Mouse (Mus musculus) hindbrain, embryonic 11.5 days (tissue): ENCODE measurements around the gene Smc6. TPM values are rescaled to one million over a fixed set of nuclear protein-coding genes. Genes with fewer than 3 reads are reported as not detected.

Experiments
- ATAC-seq: fragments of 200-750 bp; cut with Nextera tagmentation; 2 replicates; pipeline ENCODE4 v1.8.0; 2017; ENCODE audit warnings: mild to moderate bottlenecking, moderate TSS enrichment, moderate library complexity; ENCODE audit not compliant: low FRiP score
- DNase-seq: peaks from one replicate; pipeline ENCODE4 v3.0.0-alpha.2; 2015; ENCODE audit warnings: low spot score
- H3K27ac ChIP-seq: fragments of 300-500 bp; sonication (generic); 2 replicates; pipeline ENCODE4 v1.5.1; 2014; ENCODE audit warnings: mild to moderate bottlenecking, low read depth, low read length
- H3K27me3 ChIP-seq: fragments of 300-500 bp; sonication (generic); 2 replicates; pipeline ENCODE4 v1.6.1; 2014; ENCODE audit warnings: mild to moderate bottlenecking, low read length, moderate library complexity, mixed read lengths; ENCODE audit not compliant: control insufficient read depth, insufficient read depth
- H3K36me3 ChIP-seq: fragments of 300-500 bp; sonication (generic); 2 replicates; pipeline ENCODE4 v1.6.1; 2014; ENCODE audit warnings: mild to moderate bottlenecking, low read length, moderate library complexity, mixed read lengths; ENCODE audit not compliant: control insufficient read depth, insufficient read depth
- H3K4me1 ChIP-seq: fragments of 300-500 bp; sonication (generic); replicated peaks from 2 replicates; pipeline ENCODE4 v1.6.1; 2014; ENCODE audit warnings: low read length, mixed read lengths; ENCODE audit not compliant: control insufficient read depth, insufficient read depth
- H3K4me2 ChIP-seq: fragments of 300-500 bp; sonication (generic); replicated peaks from 2 replicates; pipeline ENCODE4 v1.6.1; 2014; ENCODE audit warnings: mild to moderate bottlenecking, low read depth, low read length
- H3K4me3 ChIP-seq: fragments of 300-500 bp; sonication (generic); 2 replicates; pipeline ENCODE4 v1.5.1; 2014; ENCODE audit warnings: low read depth, low read length
- H3K9ac ChIP-seq: fragments of 300-500 bp; sonication (generic); 2 replicates; pipeline ENCODE4 v1.6.1; 2014; ENCODE audit warnings: low read depth, low read length
- H3K9me3 ChIP-seq: fragments of 300-500 bp; sonication (generic); 2 replicates; pipeline ENCODE4 v1.6.1; 2016; ENCODE audit warnings: low read length; ENCODE audit not compliant: control insufficient read depth
- WGBS: fragments of 180-500 bp; shearing (Covaris S2); extraction: QIAGEN DNeasy Blood & Tissue Kit; methylation state at CpG from one replicate; pipeline ENCODE4 v1.1.7; 2014; 5-methylcytosine and 5-hydroxymethylcytosine counted together
- polyA plus RNA-seq: library from polyadenylated mRNA; unstranded; fragments of >200 nt; fragmentation: Nextera tagmentation; extraction: Ambion mirVana; gene quantifications from 2 replicates; pipeline ENCODE4 v1.2.1, GENCODE M21; 2014

The Smc6 gene
- polyA plus RNA-seq, 1 experiment from 2014 or later, result 154 TPM

- H3K36me3 ChIP-seq, result no peaks in the 10 kb centered on the region
- WGBS, result 81% methylated on average over 5 of the region's 5 CpGs
- H3K27ac ChIP-seq, result no peak overlapping the region
- no peaks in the 10 kb centered on the region for H3K27me3 ChIP-seq
- DNase-seq, result no peak
- no peaks in the 10 kb centered on the region for H3K9me3 ChIP-seq
- H3K9ac ChIP-seq, result no peak overlapping the region
- no peak overlapping the region for H3K4me2 ChIP-seq
- 0 out of 2 replicates have a peak, but pooled peaks cover 2% of the 10 kb centered on the region for H3K4me1 ChIP-seq
- ATAC-seq, result no peak
- H3K4me3 ChIP-seq, result no peak overlapping the region
Measured at GRCm38 (mm10) chr12:11226529-11227268, 39.0 kb upstream of the Smc6 start.

GRCm38 (mm10) chr12:11230267-11230666 lies 35.4 kb upstream of the Smc6 start:
- no peak overlapping the region for H3K4me3 ChIP-seq
- no peak overlapping the region for H3K4me2 ChIP-seq
- WGBS, result 78% methylated on average over 2 of the region's 2 CpGs
- no peak overlapping the region for H3K27ac ChIP-seq
- no peaks in the 10 kb centered on the region for H3K9me3 ChIP-seq
- DNase-seq (no peak), ATAC-seq (no peak)
- no peaks in the 10 kb centered on the region for H3K4me1 ChIP-seq
- H3K36me3 ChIP-seq, result no peaks in the 10 kb centered on the region
- no peak overlapping the region for H3K9ac ChIP-seq
- H3K27me3 ChIP-seq, result no peaks in the 10 kb centered on the region

- Histone ChIP-seq H3K4me3 (no peak overlapping the region), H3K4me1 (no peaks in the 10 kb centered on the region), H3K9me3 (no peaks in the 10 kb centered on the region), H3K27me3 (no peaks in the 10 kb centered on the region), H3K27ac (no peak overlapping the region), H3K9ac (no peak overlapping the region), H3K4me2 (no peak overlapping the region), H3K36me3 (no peaks in the 10 kb centered on the region)
- ATAC-seq (no peak), DNase-seq (no peak)
- 76% methylated on average over 2 of the region's 2 CpGs for whole genome bisulfite sequencing
Measured at GRCm38 (mm10) chr12:11235996-11236395, 29.7 kb upstream of the Smc6 start.

- WGBS, result 93% methylated on average over 1 of the region's 1 CpGs
- Histone ChIP-seq H3K36me3 (no peaks in the 10 kb centered on the region; the same call in 1 of the 2 replicates), H3K27ac (no peak overlapping the region), H3K4me2 (no peak overlapping the region), H3K4me1 (no peaks in the 10 kb centered on the region), H3K9ac (no peak overlapping the region), H3K4me3 (no peak overlapping the region), H3K9me3 (no peaks in the 10 kb centered on the region), H3K27me3 (no peaks in the 10 kb centered on the region)
- DNase-seq, result no peak
- ATAC-seq, result no peak
Measured at GRCm38 (mm10) chr12:11247460-11247859, 18.2 kb upstream of the Smc6 start.

GRCm38 (mm10) chr12:11250322-11250721 lies 15.4 kb upstream of the Smc6 start:
- WGBS, result 81% methylated on average over 3 of the region's 3 CpGs
- Histone ChIP-seq H3K9me3 (no peaks in the 10 kb centered on the region), H3K27me3 (no peaks in the 10 kb centered on the region), H3K27ac (no peak overlapping the region), H3K4me3 (no peak overlapping the region), H3K4me2 (no peak overlapping the region), H3K4me1 (no peaks in the 10 kb centered on the region), H3K9ac (no peak overlapping the region), H3K36me3 (no peaks in the 10 kb centered on the region; the same call in 1 of the 2 replicates)
- ATAC-seq (no peak), DNase-seq (no peak)

GRCm38 (mm10) chr12:11264895-11265294 lies 791 bp upstream of the Smc6 start:
- no peak overlapping the region for H3K27ac ChIP-seq
- 2% methylated on average over 13 of the region's 13 CpGs for WGBS
- DNase-seq, result no peak

GRCm38 (mm10) chr12:11266282-11266985 lies 748 bp downstream of the Smc6 start:
- ATAC-seq, result peak; percentile 82
- peak overlapping the region; percentile 51 for H3K4me2 ChIP-seq
- no peaks in the 10 kb centered on the region for H3K27me3 ChIP-seq
- H3K9ac ChIP-seq, result peak overlapping the region; percentile 88
- no peaks in the 10 kb centered on the region for H3K4me1 ChIP-seq
- DNase-seq, result no peak
- peak overlapping the region; percentile 90 for H3K4me3 ChIP-seq
- peak overlapping the region; percentile 91 for H3K27ac ChIP-seq
- no peaks in the 10 kb centered on the region for H3K9me3 ChIP-seq
- H3K36me3 ChIP-seq, result no peaks in the 10 kb centered on the region
- under 1% methylated on average over 45 of the region's 51 CpGs for WGBS

More at GRCm38 (mm10) chr12:11264895-11265294, 791 bp upstream of the Smc6 start:
- H3K9me3 ChIP-seq, result no peaks in the 10 kb centered on the region
- no peaks in the 10 kb centered on the region for H3K4me1 ChIP-seq
- H3K4me2 ChIP-seq, result peak overlapping the region; percentile 85
- no peaks in the 10 kb centered on the region for H3K36me3 ChIP-seq
- peak overlapping the region; percentile 90 for H3K4me3 ChIP-seq
- H3K9ac ChIP-seq, result peak overlapping the region; percentile 69
- no peaks in the 10 kb centered on the region for H3K27me3 ChIP-seq
- ATAC-seq, result no peak

GRCm38 (mm10) chr12:11267030-11267429 lies 1.3 kb downstream of the Smc6 start:
- peak overlapping the region; percentile 88; the same call in 1 of the 2 replicates for H3K9ac ChIP-seq
- no peak overlapping the region for H3K27ac ChIP-seq
- no peaks in the 10 kb centered on the region for H3K9me3 ChIP-seq
- no peaks in the 10 kb centered on the region for H3K27me3 ChIP-seq
- ATAC-seq (no peak), DNase-seq (peak; percentile 29)
- no peaks in the 10 kb centered on the region for H3K36me3 ChIP-seq
- 2% methylated on average over 4 of the region's 4 CpGs for WGBS
- H3K4me2 ChIP-seq, result peak overlapping the region; percentile 51
- no peaks in the 10 kb centered on the region for H3K4me1 ChIP-seq
- H3K4me3 ChIP-seq, result peak overlapping the region; percentile 90
